Mouse (Mus musculus): ENCODE results near the gene Poln.

DNA sequence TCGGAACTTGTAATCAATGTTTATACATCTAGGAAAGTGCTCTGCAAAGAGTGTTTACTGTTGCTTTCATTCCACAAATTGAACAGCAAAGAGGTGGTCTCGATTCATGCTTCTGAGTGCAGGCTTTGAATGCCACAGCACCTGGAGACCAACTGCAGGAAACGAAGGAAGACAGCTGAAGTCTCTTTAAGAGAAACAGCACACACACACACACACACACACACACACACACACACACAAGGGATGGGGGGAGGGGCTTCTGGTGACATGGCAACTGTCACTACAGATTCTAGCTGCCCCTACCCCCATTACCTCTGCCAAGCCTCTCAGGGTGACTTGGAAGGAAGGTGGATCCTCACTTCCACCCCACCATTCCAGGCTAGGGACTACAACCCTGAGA, 38.3 kb upstream of the Poln start:
- TF ChIP-seq POLR2A (IDR thresholded peaks at IDR 0.05; ENCODE audit: low read depth, low read length) (no peak), CTCF (IDR thresholded peaks at IDR 0.05; ENCODE audit: extremely low read depth, insufficient read depth, insufficient read length, insufficient replicate concordance) (no peak)
